Mouse (Mus musculus): ENCODE data around the gene Plod1.
A peak's percentile ranks its signal among the peaks of the same experiment; 100 is the strongest.

Gene Plod1

GRCm38 (mm10) chr4:147937486-147937885, 919 bp upstream of the Plod1 start:
- DNase-seq, result no peak

DNA sequence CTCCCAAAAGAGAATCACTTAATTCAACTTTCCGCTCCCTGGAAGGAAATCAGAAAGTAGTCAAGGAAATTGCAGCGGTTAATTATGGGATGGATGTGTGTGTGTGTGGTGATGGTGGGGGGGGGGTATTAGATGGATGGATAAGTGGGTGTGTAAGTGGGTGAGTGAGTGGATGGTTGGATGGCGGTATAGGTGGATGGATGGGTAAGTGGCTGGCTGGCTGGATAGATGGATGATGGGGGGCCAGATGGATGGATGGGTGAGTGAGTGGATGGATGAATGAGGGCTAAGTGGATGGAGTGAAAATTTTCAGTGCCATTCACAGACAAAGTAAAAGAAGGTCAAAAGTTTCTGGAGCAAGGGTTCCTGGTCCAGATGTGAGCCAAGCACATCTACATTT, 454 bp upstream of the Plod1 start:
- no peak for DNase-seq

GRCm38 (mm10) chr4:147935904-147936303, 663 bp downstream of the Plod1 start:
- no peak for DNase-seq

GRCm38 (mm10) chr4:147934611-147935010, 2.0 kb downstream of the Plod1 start:
- DNase-seq, result no peak

DNA sequence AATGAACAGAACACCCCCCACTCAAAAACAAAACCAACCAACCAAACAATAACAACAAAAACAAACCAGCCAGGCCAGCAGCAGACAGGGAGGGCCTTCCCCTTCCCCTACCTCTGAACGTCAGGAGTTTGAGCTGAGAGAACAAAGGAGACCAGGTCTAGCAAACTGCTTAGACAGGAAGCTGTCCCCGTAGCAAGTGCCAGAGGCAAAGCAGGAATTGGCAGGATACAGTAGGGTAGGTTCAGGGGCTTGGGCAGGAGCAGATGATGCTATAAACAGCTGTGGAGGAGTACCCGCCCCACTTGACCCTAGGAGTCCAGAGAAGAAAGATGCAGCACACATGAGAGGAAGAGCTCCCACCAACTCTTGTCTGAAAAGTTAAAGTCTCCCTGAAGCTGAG, 2.4 kb downstream of the Plod1 start:
- no peak for DNase-seq

- no peak for DNase-seq
Observed at GRCm38 (mm10) chr4:147930946-147931345, 5.6 kb downstream of the Plod1 start.

GRCm38 (mm10) chr4:147928540-147928939, 8.0 kb downstream of the Plod1 start:
- DNase-seq, result no peak

- DNase-seq, result peak in 1 of 2 experiments; percentile 22
Observed at GRCm38 (mm10) chr4:147928136-147928535, 8.4 kb downstream of the Plod1 start.

DNA sequence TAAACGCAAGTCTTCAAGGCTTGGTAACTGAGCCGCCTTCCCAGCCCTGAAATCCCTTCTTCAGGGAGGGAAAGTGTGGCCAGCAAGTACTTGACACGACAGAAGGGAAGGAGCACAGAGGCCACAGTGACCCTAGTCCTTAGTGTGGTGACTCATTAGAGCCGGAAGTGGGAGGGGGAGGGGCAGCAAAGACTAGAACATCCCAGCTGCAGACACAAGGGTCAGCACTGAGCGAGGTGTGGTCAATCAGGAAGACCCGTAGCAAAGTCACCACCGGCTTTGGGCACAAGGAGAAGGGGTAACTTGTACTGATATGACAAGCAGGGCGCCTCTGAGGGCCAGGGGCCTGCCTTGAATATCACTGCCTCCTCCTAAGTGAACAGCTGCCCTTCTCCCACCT, 8.9 kb downstream of the Plod1 start:
- peak; percentile 76 to 79 for DNase-seq

- DNase-seq, result peak; percentile 13 to 35
Observed at GRCm38 (mm10) chr4:147922341-147922740, 14.2 kb downstream of the Plod1 start.

- DNase-seq, result no peak
Observed at GRCm38 (mm10) chr4:147920973-147921372, 15.6 kb downstream of the Plod1 start.

DNA sequence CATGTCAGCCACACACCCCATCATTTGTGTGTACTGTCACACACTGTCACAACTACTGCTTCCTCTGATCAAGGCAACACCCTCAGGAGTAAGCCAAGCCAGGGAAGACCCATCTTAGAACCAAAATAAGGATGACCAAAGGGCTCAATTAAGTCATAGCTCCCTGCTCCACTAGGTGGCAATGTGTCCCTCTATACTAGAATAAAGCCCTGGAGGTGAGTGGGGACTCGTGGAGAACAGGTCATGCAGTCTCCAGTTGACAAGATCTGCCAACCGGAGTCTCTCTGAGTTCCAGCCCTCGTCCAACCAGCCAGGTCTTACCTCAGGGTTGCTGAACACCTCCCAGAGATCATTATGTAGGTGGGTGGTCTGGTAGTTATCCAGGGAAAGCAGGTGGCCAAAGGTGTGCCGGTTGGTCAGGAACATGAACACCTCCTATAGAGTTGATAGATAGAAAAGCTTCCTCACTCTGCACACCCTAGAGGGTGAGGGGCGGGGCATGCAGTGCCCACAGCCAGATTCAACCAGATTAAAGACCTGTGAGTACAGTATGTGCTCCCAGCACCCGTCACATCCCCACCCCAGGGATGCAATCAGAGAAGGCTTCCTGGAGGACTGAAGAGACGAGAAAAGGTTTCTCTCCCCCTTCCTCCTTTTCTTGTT, 18.0 kb downstream of the Plod1 start:
- DNase-seq, result peak in 1 of 2 experiments; percentile 83

- no peak for DNase-seq
Observed at GRCm38 (mm10) chr4:147909486-147909885, 27.1 kb downstream of the Plod1 start.

GRCm38 (mm10) chr4:147906230-147906629, 30.3 kb downstream of the Plod1 start:
- no peak for DNase-seq

- DNase-seq, result no peak
Observed at GRCm38 (mm10) chr4:147905090-147905659, 31.4 kb downstream of the Plod1 start.

- DNase-seq, result peak; percentile 93 to 95
Observed at GRCm38 (mm10) chr4:147904313-147905089, 32.1 kb downstream of the Plod1 start, which contains the start of gene Mfn2. Gene Mfn2, minus strand, starts transcription at chr4:147904704.

DNA sequence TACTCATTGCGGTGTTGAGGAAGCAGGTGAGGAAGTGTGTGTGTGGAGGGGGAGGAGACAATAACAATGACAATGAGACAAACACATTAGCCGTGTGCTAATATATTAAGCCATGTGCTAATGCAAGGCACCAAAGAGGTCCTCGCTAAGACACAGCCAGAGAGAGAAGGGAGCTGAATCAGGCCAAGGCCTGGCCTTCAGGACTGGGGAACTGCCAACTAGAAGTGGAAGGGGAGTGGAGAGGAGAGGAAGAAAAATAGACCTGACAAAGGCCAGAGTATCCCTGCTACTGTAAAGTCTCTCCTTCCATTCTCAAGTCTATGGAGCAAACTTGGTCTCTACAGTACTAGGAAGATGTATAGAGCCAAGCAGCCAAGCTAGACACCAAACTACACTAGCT, 33.0 kb downstream of the Plod1 start:
- DNase-seq, result no peak

- DNase-seq, result peak in 1 of 2 experiments; percentile 27
Observed at GRCm38 (mm10) chr4:147902906-147903500, 33.6 kb downstream of the Plod1 start.

- peak in 1 of 2 experiments; percentile 14 for DNase-seq
Observed at GRCm38 (mm10) chr4:147900452-147900851, 36.1 kb downstream of the Plod1 start.

DNA sequence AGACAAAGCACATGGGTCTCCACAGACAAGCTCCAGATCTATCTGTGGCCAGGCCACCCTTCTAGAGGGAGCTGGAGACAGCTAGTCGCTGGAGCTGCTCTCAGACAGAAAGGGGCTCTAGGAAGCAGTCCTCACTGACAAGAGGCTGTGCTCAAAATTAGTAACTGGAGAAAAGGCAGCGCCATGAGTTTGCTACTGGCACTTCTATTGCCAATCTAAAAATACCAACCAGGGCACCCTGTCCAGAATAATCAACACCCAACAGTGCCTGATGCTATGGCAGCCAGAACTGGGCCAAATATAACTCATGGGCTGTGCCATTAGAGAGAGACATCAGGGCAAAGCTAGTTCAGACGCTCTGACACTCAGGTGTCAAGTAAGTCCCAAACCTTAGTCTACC, 39.2 kb downstream of the Plod1 start:
- no peak for DNase-seq

DNA sequence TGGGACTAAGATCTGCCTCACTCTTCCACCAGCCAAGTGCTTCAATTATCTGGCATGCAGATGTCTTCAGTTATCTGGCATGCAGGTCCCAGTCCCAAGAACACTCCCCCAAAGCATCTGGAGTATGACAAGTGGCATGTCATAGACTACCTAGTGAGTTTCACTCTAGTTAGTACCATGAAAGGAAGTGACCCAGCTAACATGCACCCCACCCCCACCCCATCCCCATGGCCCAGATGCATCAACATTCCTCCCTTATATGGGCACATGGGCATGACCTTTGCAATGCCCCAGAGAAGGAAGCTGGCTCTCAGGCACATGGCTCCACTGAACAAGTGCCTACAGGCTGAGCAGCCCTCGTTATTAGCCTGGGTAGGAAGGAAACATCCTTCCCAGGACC, 40.2 kb downstream of the Plod1 start:
- DNase-seq, result no peak

- DNase-seq, result no peak
Observed at GRCm38 (mm10) chr4:147895815-147896330, 40.7 kb downstream of the Plod1 start.

- DNase-seq, result peak; percentile 12 to 40
Observed at GRCm38 (mm10) chr4:147890341-147890740, 46.2 kb downstream of the Plod1 start.
